Mouse (Mus musculus) retina, adult 2 months (tissue): ENCODE data around the gene Inca1.

Source experiments
- DNase-seq: peaks from one replicate; pipeline ENCODE4 v3.0.0-alpha.2; 2012; ENCODE audit warnings: low read depth, low spot score

Inca1 gene

GRCm38 (mm10) chr11:70669582-70670345 lies 30.2 kb downstream of the Inca1 start:
- DNase-seq, result peak; percentile 48

- DNase-seq, result peak; percentile 97
These were observed 31.0 kb downstream of the Inca1 start, which contains the start of gene Spag7 for GRCm38 (mm10) chr11:70668771-70669505. Gene Spag7, minus strand, starts transcription at chr11:70669416.

GRCm38 (mm10) chr11:70668335-70668770 lies 31.6 kb downstream of the Inca1 start:
- DNase-seq, result no peak

GRCm38 (mm10) chr11:70667271-70668150 lies 32.4 kb downstream of the Inca1 start:
- no peak for DNase-seq

- no peak for DNase-seq
These were observed 33.3 kb downstream of the Inca1 start for GRCm38 (mm10) chr11:70666687-70667086.

- no peak for DNase-seq
These were observed 35.2 kb downstream of the Inca1 start for GRCm38 (mm10) chr11:70664741-70665140.

GRCm38 (mm10) chr11:70663957-70664356 lies 36.0 kb downstream of the Inca1 start:
- DNase-seq, result no peak

GRCm38 (mm10) chr11:70663101-70663500 lies 36.9 kb downstream of the Inca1 start:
- DNase-seq, result no peak

- DNase-seq, result no peak
These were observed 39.4 kb downstream of the Inca1 start for GRCm38 (mm10) chr11:70660571-70660970.

GRCm38 (mm10) chr11:70658942-70659341 lies 41.0 kb downstream of the Inca1 start:
- no peak for DNase-seq

GRCm38 (mm10) chr11:70658521-70658920 lies 41.4 kb downstream of the Inca1 start:
- no peak for DNase-seq

GRCm38 (mm10) chr11:70657991-70658390 lies 42.0 kb downstream of the Inca1 start:
- no peak for DNase-seq

- DNase-seq, result no peak
These were observed 42.4 kb downstream of the Inca1 start for GRCm38 (mm10) chr11:70657573-70657972.

GRCm38 (mm10) chr11:70656964-70657363 lies 43.0 kb downstream of the Inca1 start, which contains the start of gene Eno3:
Gene Eno3, plus strand, starts transcription at chr11:70657202.
- DNase-seq, result no peak

GRCm38 (mm10) chr11:70656456-70656927 lies 43.5 kb downstream of the Inca1 start:
- DNase-seq, result no peak

- no peak for DNase-seq
These were observed 44.1 kb downstream of the Inca1 start for GRCm38 (mm10) chr11:70655571-70656455.

- DNase-seq, result peak; percentile 64
These were observed 44.9 kb downstream of the Inca1 start for GRCm38 (mm10) chr11:70654923-70655570.

- DNase-seq, result peak; percentile 62
These were observed 45.6 kb downstream of the Inca1 start, which contains the start of gene Pfn1 for GRCm38 (mm10) chr11:70654198-70654922. Gene Pfn1, minus strand, starts transcription at chr11:70654644.
